Mouse (Mus musculus) erythroblast, embryonic 14.5 days (primary cell): ENCODE measurements around the gene Cpa5.

Source experiments
- GATA1 ChIP-seq: IDR thresholded peaks from 2 replicates; pipeline ENCODE4 v1.6.1; 2012; ENCODE audit warnings: low read length, inconsistent platforms, mixed read lengths
- TAL1 ChIP-seq: IDR thresholded peaks from 3 replicates; pipeline ENCODE4 v1.6.1; 2012; ENCODE audit warnings: low read length, inconsistent platforms, mixed read lengths

DNA sequence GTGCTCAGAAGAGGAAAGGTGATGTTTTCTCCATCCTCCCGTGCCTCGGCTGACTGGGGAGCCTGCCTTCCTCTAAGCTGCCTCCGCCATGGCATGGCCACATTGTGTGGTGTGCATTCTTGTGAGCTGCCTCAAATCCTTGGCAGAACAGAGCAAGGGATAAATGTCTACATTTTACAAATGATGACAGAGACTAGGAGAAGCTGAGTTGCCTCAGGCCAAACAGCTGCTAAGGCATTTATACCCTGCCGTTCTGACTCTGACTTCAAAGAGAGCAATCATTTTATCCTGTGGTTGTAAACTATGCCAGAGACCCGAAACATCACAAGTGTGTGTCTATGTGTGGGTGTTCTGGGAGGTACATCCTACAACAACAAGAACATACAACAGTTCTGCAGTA lies 56.8 kb downstream of the Cpa5 start:
- TF ChIP-seq TAL1 (no peak), GATA1 (no peak)
